Mouse (Mus musculus): ENCODE results near the gene Camta2.

Gene Camta2

DNA sequence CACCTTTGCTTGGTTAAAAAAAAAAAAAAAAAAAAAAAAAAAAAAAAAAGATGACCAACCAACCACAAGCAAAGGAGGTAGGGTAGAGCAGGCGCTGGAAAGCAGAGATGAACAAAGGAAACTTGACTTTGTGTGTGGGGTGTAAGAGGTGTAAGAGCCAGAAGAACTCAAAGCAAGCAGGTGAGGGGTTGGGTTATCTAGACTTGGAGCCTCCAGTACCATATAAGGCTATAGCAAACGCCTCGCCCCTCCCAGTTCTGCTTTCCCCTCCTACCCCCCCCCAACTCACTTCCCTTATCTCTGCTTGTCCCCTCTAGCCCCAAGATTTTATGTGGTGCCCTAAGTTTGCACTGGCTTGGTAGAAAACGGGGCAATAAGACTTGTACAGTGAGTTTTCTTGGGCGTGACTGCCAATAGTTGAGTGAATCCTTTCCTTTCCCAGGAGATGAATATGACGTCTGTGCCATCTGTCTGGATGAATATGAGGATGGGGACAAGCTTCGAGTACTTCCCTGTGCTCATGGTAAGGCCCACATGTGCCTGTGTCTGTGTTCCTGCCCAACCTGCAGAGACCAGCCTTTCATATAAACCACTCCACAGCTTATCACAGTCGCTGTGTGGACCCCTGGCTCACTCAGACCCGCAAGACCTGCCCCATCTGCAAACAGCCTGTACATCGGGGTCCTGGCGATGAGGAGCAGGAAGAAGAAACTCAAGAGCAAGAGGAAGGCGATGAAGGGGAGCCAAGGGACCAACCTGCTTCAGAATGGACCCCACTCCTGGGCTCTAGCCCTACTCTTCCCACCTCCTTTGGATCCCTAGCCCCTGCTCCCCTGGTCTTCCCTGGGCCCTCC is 37.4 kb downstream of the Camta2 start:
- in situ Hi-C loops (cut with MboI) = loop anchor here (25.0 kb wide), 1 partner anchor 638 kb away; the partner anchor contains the start of genes Acadvl, Dlg4 and Dvl2

DNA sequence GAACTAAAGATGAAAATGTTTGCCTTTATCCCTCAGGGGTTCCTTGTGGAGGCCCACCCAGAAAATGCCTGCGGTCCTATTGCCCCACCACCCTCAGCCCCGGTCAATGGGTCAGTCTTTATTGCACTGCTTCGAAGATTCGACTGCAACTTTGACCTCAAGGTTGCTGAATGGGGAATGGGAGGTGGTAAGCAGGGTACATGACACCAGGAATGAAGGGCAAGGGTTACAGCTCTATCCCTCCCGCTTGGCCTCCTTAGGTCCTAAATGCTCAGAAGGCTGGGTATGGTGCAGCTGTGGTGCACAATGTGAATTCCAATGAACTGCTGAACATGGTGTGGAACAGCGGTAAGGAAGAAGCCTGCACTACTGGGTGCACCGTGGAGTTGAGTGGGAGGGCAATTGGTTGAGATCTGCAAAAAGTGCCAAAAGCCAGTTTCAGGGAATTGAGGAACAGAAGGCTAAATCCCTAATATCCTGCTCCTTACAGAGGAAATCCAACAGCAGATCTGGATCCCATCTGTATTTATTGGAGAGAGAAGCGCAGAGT is 38.6 kb downstream of the Camta2 start:
- in situ Hi-C loops (cut with MboI) = no loop called here

DNA sequence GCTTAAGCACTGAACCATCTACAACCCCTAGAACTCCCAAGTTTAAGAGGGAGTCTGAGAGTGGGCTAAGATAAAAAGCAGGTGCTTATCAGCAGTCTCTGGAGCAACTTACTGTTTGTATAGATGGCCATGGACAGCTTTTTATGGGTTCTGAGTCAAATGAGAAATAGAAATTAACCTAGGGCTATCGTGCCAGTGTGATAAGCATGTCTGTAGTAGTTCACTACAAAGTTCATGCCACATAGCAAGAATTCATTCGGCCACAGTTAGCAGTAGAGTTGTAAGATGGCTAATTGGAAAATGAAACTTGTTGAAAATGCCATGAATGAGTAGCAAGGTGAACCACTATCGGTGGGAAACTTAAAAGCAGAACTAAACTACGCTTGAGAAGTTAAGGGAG is 39.4 kb downstream of the Camta2 start:
- in situ Hi-C loops (cut with MboI) = no loop called here

DNA sequence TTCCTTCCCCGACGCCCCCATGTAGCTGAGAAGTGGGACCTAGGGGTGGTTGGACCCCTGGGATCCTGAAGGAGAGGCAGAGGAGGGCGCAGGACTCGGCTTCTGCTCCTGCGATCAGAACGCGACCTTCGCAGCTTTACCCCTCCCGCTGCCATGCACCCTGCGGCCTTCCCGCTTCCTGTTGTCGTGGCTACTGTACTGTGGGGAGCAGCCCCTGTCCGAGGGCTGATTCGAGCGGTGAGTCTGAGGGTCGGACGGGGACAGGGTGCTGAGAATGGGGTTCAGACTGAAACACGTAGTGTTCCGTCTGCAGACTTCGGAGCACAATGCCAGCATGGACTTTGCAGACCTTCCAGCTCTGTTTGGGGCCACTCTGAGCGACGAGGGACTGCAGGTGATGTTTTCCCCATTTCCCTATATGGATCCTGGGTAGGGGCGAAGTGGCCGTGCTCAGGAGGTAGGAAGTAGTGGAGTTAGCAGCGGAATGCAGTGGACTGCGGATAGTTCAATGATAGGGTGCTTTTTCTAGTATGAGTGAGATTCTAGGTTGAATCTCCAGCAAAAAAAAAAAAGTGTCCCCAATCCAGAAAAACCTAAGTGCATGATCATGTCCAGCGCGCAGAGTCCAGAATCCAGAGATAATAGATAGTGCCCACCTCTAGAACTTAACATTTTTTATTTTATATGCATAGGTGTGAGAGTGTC is 40.0 kb downstream of the Camta2 start:
- in situ Hi-C loops (cut with MboI) = no loop called here

DNA sequence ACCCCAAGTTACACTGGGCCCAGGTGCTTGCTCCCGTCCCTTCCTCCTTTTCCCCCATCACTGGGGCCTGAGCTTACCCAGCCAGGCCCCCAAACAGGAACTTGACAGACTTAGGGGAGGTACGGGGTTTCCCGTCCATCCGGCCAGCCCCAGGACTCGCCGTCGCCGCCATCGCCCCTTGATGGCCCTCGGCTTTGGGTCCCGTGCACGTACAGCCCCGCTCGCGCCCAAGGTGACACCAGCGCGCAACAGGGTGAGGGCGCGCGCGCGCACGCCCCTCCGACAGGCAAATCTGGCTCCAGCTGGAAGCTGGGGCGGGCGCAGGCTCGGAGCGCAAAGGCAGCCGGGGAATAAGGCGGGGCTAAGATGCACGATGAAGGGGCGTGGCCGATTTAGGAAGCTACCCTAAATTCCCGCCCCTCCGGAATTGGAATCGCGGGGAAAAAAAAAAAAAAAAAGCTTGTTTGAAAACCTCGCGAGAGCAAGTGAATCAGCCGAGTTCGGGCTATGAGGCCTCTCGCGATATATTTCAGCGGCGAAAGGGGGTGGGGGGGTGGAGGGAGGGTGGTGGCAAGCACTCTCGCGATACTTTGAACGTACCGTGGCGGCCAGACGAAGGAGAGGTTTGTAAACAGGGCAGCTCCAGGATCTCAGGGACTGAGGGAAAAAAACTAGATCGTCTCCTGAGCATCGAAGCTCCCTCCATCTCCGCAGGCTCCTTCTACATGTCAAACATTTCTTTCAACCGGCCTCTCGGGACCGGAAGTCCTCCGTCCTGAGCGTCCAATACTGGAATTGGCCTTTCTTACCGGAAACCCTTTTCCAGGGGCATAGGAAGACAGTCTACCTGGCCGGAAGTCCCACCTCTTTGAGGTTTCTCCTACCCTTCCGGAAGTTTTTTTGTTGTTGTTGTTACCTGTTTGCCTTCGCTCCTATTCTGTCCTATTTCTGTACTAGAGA is 40.9 kb downstream of the Camta2 start, which contains the start of the genes Rnf167 and Slc25a11:
Gene Rnf167, plus strand, starts transcription at position 545 of the 960 bp plus-strand sequence.
Gene Slc25a11, minus strand, starts transcription at position 789 of the 960 bp plus-strand sequence.
- in situ Hi-C loops (cut with MboI) = no loop called here

DNA sequence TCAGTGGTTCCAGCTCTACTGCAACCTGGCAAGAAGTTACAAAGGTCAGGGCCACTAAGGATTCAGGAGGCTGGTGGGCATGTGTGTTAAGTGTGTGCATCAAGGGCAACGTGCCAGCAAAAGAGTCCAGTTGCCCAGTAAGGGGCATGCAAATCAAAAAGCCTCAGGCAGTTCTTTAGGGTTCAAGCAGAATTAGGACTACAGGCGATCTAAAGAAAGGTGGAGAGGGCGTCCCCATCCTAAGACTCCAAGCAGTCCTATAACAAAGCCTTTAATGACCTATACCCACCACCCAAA is 41.7 kb downstream of the Camta2 start:
- in situ Hi-C loops (cut with MboI) = no loop called here

DNA sequence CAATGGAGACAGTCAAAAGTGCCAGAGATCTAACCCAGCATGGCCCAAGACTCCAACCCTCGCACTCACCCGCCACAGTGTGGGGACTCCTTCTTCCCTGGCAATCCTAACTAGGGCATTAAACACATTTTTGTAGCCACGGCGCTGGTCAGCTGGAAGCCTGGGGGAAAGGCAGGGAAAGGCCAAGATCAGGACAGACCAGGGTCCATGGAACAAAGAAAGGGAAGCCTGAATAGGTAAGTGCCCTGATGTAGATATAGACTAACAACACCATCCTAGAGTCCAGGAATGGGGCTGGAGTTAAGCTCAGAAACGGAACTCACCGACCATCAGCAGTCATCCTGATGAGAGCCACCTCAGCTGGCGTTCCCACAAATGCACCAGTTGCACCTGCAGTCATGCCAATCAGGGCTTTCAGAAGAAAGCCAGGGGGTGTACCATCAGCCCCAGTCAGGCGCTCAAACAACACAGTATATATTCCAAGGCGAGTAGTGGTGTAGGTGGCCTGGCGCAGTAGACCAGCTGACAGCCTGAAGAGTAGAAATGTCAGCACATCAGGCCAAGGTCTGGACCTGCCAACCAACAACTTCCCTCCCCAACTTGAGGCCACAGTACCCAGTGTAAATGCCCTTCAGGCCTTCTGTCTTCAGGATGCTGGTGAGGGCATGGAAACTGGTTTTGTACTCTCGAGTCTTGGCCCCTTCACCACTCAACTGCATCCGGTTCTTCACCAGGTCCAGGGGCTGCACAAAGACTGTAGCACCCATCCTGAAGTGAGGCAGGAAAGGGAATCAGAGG is 42.2 kb downstream of the Camta2 start:
- in situ Hi-C loops (cut with MboI) = no loop called here

DNA sequence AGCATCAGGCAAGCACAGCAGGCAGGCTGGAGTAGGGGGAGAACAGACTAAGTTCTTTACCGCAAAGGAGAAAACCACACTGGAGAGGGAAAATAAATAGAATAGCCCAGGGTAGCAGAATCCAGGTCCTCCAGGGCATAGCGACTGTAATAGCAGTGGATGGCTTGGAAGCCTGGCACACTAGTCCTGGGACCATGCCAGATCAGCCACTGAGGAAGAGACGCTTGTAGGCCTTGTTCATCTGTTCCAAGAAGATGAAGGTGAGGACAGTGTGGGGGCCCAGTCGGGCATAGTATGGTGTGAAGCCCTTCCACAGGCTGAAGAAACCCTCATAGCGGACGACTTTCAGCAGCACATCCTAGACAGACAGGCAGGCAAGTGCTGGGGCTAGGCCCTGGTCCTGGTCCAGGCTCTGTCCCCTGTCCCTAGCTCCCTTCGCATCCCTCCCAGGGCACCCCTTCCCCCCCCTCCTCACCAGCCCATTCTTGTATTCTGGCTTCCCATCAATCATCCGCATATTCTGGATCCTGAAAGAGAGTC is 43.3 kb downstream of the Camta2 start:
- in situ Hi-C loops (cut with MboI) = no loop called here

DNA sequence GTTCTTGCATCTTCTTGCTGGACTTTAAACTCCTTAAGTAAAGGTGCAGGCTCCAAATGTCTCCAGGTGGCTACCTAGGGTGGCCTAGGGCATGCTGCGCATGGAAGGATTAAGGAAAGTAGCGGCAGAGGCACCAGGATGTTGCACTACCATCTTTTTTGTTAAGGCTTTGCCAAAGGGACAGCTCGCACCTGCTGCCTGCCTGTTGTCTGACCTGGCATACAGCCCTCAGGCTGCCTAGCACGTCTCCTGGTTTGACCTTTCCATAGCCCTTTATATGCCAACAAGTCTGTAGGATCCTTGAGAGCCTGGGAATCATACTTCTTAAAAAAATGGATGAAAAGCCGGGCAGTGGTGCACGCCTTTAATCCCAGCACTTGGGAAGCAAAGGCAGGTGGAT is 44.9 kb downstream of the Camta2 start:
- in situ Hi-C loops (cut with MboI) = no loop called here

DNA sequence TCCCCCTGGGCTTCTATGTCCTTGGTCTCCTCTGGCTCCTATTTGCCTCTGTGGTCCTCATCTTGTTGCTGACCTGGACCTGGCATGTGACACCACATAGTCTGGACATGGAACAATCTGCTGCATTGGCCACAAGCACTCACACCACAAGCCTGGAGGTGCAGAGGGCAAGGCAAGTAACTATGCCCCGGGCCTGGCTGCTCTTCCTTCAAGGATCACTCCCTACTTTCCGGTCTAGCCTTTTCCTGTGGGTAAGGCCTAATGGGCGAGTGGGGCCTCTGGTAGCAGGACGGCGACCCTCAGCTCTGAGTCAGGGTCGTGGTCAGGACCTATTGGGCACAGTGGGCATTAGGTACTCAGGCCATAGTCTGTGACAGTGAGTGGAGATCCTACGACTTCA is 46.7 kb downstream of the Camta2 start:
- in situ Hi-C loops (cut with MboI) = no loop called here

DNA sequence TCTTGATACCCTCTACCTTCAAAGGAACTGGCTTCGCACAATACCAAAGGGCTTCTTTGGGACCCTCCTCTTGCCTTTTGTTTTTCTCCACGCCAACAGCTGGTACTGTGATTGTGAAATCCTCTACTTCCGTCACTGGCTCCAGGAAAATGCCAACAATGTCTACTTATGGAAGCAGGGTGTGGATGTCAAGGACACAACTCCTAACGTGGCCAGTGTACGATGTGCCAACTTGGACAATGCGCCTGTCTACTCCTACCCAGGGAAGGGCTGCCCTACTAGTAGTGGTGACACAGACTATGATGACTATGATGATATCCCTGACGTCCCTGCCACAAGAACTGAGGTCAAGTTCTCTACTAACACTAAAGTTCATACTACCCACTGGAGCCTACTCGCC is 47.9 kb downstream of the Camta2 start:
- in situ Hi-C loops (cut with MboI) = no loop called here

DNA sequence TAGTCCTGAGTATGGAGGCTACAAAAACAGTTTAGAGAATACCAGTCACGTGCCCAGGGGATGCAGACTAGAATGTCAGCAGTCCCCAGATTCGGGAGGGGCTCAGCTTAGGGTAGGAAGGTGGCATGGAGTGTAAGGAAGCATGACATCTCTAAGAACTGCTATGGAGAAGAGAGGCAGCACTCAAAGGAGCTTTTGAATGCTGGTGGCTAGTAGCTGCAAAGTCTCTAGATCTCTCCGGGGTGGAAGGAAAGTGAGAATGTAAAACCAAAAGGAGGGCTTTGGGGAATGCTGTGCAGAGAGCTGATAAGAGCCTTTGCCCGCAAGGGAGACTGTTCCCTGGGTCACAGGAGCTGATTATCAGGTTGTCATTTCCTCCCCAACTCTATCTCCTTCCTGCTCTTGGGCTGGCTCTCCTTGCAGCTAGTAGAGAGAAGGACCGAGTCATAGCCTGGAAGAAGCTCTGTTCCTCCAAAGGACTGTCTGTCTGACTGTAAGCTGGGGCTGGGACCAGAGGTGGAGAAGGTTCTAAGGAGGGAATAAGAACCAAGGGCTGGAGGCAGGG is 49.1 kb downstream of the Camta2 start, which contains the start of gene Gp1ba:
Gene Gp1ba, plus strand, starts transcription at position 409 of the 565 bp plus-strand sequence.
- in situ Hi-C loops (cut with MboI) = no loop called here

DNA sequence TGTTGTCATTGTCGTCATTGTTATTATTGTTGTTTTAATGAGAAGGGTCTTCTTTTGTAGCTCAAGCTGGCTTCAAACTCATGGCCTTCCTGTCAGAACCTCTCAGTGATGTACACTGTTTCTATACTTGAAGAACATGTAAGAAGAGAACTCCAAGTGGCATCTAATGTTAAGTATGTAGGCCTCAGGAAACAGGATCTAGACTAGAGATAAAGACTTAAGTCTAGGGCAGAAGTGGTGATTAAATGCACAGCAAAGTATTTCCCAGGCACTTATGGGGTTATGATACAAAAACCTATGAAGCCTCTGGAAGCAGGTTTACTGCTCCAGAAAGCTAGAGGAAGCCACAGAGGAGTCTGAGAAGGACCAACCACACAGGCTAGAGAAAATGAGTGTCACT is 49.6 kb downstream of the Camta2 start:
- in situ Hi-C loops (cut with MboI) = no loop called here

DNA sequence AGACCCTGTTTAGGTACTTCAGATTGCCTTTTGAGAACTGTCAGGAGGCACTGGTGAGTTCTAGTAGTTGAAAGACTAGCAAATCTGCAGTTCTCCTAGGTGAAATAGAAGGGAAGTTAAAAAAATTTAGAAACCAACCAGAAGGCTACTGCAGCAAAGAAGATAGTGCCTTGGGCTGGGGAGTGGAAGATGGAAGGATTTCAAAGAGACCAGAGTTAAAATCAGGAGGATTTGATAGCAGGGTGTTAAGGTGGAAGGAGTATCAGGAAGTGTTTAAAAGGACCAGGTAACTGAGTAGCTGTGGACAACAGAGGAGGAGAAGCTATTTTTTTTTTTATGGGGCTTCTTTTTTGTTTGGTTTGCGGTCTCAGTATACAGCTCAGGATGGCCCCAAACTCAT is 50.1 kb downstream of the Camta2 start:
- in situ Hi-C loops (cut with MboI) = no loop called here

DNA sequence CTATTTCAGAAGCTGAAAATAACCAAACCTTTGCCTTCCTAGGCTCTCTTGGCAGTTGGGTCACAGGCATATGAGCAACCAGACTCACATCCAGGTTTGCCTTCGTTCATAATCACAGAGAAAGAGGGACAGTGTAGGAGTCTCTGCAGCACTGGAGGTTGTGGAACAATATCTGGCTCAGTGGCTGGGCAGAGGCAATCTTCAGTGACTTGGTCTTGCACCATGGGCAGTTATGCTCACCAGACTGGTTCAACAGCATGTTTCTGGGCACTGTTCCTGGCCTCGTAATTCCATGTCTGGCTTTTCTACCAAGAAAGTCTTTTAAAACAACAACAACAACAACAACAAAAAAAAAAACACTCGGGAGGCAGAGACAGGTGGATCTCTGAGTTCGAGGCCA is 52.3 kb downstream of the Camta2 start:
- in situ Hi-C loops (cut with MboI) = no loop called here

DNA sequence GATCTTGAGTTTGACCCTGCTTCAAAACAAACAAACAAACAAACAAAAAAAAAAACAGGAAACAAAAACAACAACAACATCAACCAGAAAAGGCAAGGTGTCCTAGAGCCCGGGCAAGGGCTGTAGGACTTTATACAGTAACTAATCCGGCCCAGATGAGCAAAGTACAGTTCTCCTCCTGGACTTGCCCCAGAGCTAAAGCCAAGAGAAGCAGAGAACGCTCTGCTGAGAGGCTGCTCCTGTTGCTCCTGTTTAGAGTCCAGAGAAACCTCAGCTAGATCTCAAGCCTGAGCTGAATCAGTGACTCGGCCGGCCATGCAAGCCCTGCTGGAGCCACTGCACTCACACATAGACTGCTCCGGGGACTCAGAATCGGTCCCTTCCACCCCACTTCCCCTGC is 57.8 kb downstream of the Camta2 start:
- in situ Hi-C loops (cut with MboI) = loop anchor here (5.0 kb wide), 1 partner anchor 127 kb away; no protein-coding TSS in a partner anchor

DNA sequence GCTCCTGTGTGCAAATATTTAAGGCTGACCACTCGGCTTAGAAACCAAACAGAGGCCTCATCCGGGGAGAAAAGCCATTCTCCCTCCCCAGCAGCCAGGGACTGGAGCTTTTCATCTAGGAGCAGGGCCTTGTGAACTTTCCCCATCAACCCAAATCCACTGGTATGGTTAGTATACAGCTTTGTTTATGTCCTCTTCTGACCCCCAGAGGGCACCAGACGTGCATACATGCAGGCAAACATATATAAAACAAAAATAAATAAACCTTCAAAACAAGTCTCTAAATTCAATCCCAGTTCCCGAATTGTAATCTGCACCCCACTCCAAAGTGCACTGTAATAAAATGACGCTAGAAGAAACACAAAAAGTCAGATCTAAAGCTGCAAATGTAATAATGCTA is 58.3 kb downstream of the Camta2 start:
- in situ Hi-C loops (cut with MboI) = no loop called here

DNA sequence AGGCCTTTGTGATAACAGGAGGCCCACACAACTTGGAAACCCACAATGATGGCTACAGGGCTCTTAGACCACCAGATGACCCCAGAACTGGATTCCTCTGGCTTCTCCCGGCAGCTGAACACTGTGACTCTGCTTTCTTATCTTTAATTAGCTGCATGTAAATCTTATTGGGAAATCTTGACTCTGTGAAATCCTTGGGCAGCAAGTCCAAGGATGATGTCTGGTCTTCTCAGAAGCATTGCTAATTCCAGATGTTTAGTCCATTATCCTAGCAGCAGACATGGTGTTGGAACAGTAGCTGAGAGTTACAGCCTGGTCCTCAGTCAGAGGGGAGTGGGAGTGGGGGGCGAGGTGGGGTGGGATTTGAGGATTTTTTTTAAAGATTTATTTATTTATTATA is 59.5 kb downstream of the Camta2 start:
- in situ Hi-C loops (cut with MboI) = no loop called here

DNA sequence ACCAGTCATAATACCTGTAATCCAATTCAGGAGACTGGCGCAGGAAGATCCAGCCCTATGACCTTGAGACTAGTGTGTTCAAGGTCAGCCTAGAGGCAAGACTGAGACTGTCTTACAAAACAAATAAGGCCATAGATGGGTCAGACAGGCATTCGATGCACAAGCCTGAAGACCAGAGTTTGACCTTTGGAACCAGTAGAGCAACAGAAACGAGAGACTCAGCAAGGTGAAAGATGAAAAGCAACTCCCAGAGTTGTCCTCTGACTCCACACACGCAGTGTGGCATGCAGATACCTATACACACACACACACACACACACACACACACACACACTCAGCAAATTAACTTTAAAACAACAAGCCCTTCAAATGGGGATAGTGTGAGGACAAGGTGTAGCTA is 61.0 kb downstream of the Camta2 start:
- in situ Hi-C loops (cut with MboI) = no loop called here

DNA sequence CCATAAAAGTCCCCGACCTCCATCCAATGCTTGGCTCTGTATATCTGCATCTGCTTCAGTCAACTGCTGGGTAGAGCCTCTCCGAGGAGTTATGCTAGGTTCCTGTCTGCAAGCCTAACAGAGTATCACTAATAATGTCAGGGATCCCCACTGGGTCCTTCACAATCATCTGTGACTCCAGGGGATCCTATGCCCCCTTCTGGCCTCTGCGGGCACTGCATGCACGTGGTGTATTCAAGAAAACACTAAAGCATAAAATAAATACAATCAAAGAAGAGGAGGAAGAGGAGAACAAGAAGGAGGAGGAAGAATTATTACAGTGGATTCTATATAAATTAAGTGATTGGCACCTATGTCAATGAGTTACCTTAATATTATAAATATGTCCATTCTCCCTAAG is 62.4 kb downstream of the Camta2 start:
- in situ Hi-C loops (cut with MboI) = no loop called here
